15 mouse cellular contexts compared by ENCODE assay signal in genomic region chr14:25559907-25560306, GRCm38 (mm10).
DNase-seq lines count a peak whose midpoint lies in the region; ATAC-seq and TF ChIP-seq lines count a peak whose summit lies in the region.
"Had no signal": no experiment of that assay in that cellular context is flagged by ENCODE, and none has a peak within 500 bp of the region (broad histone marks: within the 10 kb centered on the region; RNA-seq: fewer than 3 reads in every experiment).

No protein-coding gene starts in this region.

- H3K9ac ChIP-seq in hindbrain, embryonic 12.5 days, result no peak overlapping the region
- H3K9ac ChIP-seq: midbrain, embryonic 15.5 days; neural tube, embryonic 12.5 days had no signal

- no peaks in the 10 kb centered on the region for H3K9me3 ChIP-seq in hindbrain, embryonic 12.5 days (replicated peaks)
- H3K9me3 ChIP-seq in hindbrain, embryonic 10.5 days, result no peaks in the 10 kb centered on the region
- H3K9me3 ChIP-seq: midbrain, embryonic 15.5 days; neural tube, embryonic 12.5 days had no signal

- TF ChIP-seq CTCF in thymus, adult 2 months (IDR thresholded peaks at IDR 0.05; ENCODE audit: borderline replicate concordance, control insufficient read depth, extremely low read depth, insufficient read depth, low read length, poor library complexity), result no peak

- no peaks in the 10 kb centered on the region for H3K27me3 ChIP-seq in hindbrain, embryonic 12.5 days
- no peaks in the 10 kb centered on the region for H3K27me3 ChIP-seq in hindbrain, embryonic 10.5 days (ENCODE audit: insufficient read depth, poor library complexity, severe bottlenecking)
- H3K27me3 ChIP-seq in thymus, adult 2 months (ENCODE audit: control insufficient read depth, insufficient read depth, low read length), result no peaks in the 10 kb centered on the region
- H3K27me3 ChIP-seq: midbrain, embryonic 15.5 days; neural tube, embryonic 12.5 days had no signal

- H3K4me3 ChIP-seq in hindbrain, embryonic 12.5 days, result no peak overlapping the region
- no peak overlapping the region for H3K4me3 ChIP-seq in hindbrain, embryonic 10.5 days
- no peak overlapping the region for H3K4me3 ChIP-seq in thymus, adult 2 months (ENCODE audit: control insufficient read depth, insufficient read depth, low read length)
- H3K4me3 ChIP-seq: gastrocnemius, adult 2 months; midbrain, embryonic 15.5 days; neural tube, embryonic 12.5 days had no signal

- 0 out of 2 replicates have a peak overlapping the region, but pooled peaks have one; percentile 44 for H3K27ac ChIP-seq in hindbrain, embryonic 12.5 days
- H3K27ac ChIP-seq in hindbrain, embryonic 10.5 days, result no peak overlapping the region
- 0 out of 2 replicates have a peak overlapping the region, but pooled peaks have one; percentile 20 for H3K27ac ChIP-seq in thymus, adult 2 months (ENCODE audit: control insufficient read depth, insufficient read depth, low read length)
- H3K27ac ChIP-seq: gastrocnemius, adult 2 months; kidney, postnatal 0 days; midbrain, embryonic 15.5 days; neural tube, embryonic 12.5 days had no signal

- no peak overlapping the region for H3K4me2 ChIP-seq in hindbrain, embryonic 12.5 days (replicated peaks)
- H3K4me2 ChIP-seq: midbrain, embryonic 15.5 days; neural tube, embryonic 12.5 days had no signal

- H3K4me1 ChIP-seq in hindbrain, embryonic 12.5 days, result peaks cover 65% of the 10 kb centered on the region
- peaks cover 76% of the 10 kb centered on the region for H3K4me1 ChIP-seq in hindbrain, embryonic 10.5 days (replicated peaks)
- peaks cover 41% of the 10 kb centered on the region for H3K4me1 ChIP-seq in thymus, adult 2 months (replicated peaks; ENCODE audit: control insufficient read depth, insufficient read depth, low read length)

- WGBS in hindbrain, embryonic 12.5 days, result 84% methylated on average over 5 of the region's 5 CpGs
- WGBS in hindbrain, embryonic 10.5 days, result 88% methylated on average over 5 of the region's 5 CpGs
- 22% methylated on average over 5 of the region's 5 CpGs for WGBS in thymus, adult 2 months

- DNase-seq in hindbrain, embryonic 10.5 days (ENCODE audit: low spot score), result no peak
- DNase-seq in CD4-positive, CD25-positive, alpha-beta regulatory T cell, adult 2 months (ENCODE audit: low read depth, low spot score), result peak; percentile 51
- DNase-seq in thymus, adult 2 months, result peak; percentile 43
- no peak for DNase-seq in lung, adult 18-20 months
- DNase-seq in cerebellum, adult 8-10 months, result no peak
- DNase-seq: adrenal gland, postnatal 10 days; cerebellum, postnatal 14 days; gastrocnemius, adult 2 months; lung, postnatal 14 days had no signal

- no peak for ATAC-seq in hindbrain, embryonic 12.5 days (ENCODE audit: low FRiP score)
- ATAC-seq in activated CD4-positive, CD25-positive, alpha-beta regulatory T cell, adult 4 months, result peak; percentile 83
- ATAC-seq: intestine, embryonic 16.5 days; midbrain, embryonic 15.5 days had no signal

- no peak for TF ChIP-seq POLR2A in thymus, adult 2 months (IDR thresholded peaks at IDR 0.05; ENCODE audit: control insufficient read depth, extremely low read depth, insufficient read depth, low read length, poor library complexity)

- H3K36me3 ChIP-seq in hindbrain, embryonic 12.5 days, result peaks cover 19% of the 10 kb centered on the region
- peaks cover 56% of the 10 kb centered on the region for H3K36me3 ChIP-seq in hindbrain, embryonic 10.5 days
- H3K36me3 ChIP-seq in thymus, adult 2 months (ENCODE audit: control insufficient read depth, insufficient read depth, low read length), result no peaks in the 10 kb centered on the region
- H3K36me3 ChIP-seq: midbrain, embryonic 15.5 days had no signal

Comparison
In these comparisons a context has a peak if more than half of its experiments do, and no peak if none do; other contexts are left out.
1. DNase-seq: peak in CD4-positive, CD25-positive, alpha-beta regulatory T cell, adult 2 months (single experiment) and thymus, adult 2 months (single experiment); none in hindbrain, embryonic 10.5 days (single experiment), lung, adult 18-20 months (0 of 2) and cerebellum, adult 8-10 months (single experiment).